Comparison of ENCODE assay signal across 8 mouse cellular contexts in the genomic region with DNA sequence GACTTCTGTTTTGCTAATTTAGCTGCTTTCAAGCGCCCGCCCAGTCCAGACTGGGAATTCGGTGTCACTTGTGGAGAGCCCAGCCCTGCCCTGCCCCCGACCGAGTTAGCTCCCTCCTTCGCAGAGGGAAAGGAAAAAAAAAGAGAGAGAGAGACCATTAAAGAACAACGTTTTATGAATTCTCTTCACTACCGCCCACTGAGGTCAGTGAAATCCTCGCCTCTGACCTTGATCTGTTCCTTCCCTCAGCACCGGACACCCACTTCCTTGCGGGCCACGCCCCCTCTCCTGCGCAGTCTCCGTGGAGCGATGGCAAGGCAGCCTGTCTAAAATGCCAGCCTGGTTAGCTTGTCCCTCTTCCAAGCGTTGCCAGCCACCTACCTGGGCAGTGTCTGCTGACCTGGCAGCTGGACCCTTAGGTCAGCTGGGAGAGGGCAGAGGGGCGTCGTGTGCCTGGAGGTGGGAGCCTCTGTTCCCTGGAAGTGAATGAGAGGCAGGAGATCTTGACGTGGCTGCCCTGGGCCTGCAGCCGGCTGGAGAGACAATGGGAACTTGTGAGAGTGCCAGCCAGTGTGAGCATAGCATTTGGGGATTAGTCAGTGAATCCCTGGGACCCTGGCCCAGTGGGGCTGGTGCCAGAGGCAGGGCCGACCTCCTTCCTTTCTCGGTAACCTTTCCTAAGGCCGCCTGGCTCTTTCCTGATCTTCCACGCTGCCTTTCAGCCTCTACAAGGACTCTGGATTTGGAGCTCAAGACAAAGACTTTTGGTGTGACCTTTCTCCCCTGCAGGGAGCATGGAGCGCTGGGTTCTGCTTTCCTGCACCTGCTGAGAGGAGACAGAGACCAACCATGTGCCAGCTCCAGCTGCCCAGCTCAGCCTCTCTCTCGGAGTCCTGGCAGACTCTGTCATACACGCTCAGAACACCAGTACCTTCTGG. TPM values are rescaled to one million over a fixed set of nuclear protein-coding genes. Genes with fewer than 3 reads are reported as not detected.
DNase-seq lines count a peak whose midpoint lies in the region; ATAC-seq lines count a peak whose summit lies in the region.

No protein-coding gene starts in this region.

- peak; percentile 75 for DNase-seq in embryo, embryonic 9.5 days (ENCODE audit: extremely low spot score)
- peak; percentile 97 for DNase-seq in heart, adult 11 months
- DNase-seq in liver, embryonic 13.5 days = no peak

- peak overlapping the region; percentile 64 for H3K4me3 ChIP-seq in megakaryocyte, embryonic 14.5 days (replicated peaks)
- H3K4me3 ChIP-seq in intestine, embryonic 16.5 days (ENCODE audit: low read length) = peak overlapping the region; percentile 34
- peak overlapping the region; percentile 27 for H3K4me3 ChIP-seq in liver, embryonic 13.5 days (replicated peaks)
- peak overlapping the region; percentile 34 for H3K4me3 ChIP-seq in neural tube, embryonic 13.5 days

- H3K9me3 ChIP-seq in megakaryocyte, embryonic 14.5 days = peaks cover 17% of the 10 kb centered on the region
- H3K9me3 ChIP-seq in intestine, embryonic 16.5 days (ENCODE audit: control insufficient read depth, low read length) = no peaks in the 10 kb centered on the region
- H3K9me3 ChIP-seq in liver, embryonic 13.5 days (replicated peaks) = no peaks in the 10 kb centered on the region
- H3K9me3 ChIP-seq in neural tube, embryonic 13.5 days = no peaks in the 10 kb centered on the region

- H3K27ac ChIP-seq in intestine, embryonic 16.5 days (ENCODE audit: low read length) = peak overlapping the region; percentile 78
- peak overlapping the region; percentile 8; the same call in 1 of the 2 replicates for H3K27ac ChIP-seq in liver, embryonic 13.5 days
- H3K27ac ChIP-seq in neural tube, embryonic 13.5 days (replicated peaks) = peak overlapping the region; percentile 80

- H3K4me2 ChIP-seq in intestine, embryonic 16.5 days (ENCODE audit: low read depth, low read length) = peak overlapping the region; percentile 81
- peak overlapping the region; percentile 48 for H3K4me2 ChIP-seq in liver, embryonic 13.5 days
- peak overlapping the region; percentile 71 for H3K4me2 ChIP-seq in neural tube, embryonic 13.5 days

- ATAC-seq in megakaryocyte, adult 5-6 weeks (ENCODE audit: poor library complexity, severe bottlenecking) = no peak
- ATAC-seq in intestine, embryonic 16.5 days = peak; percentile 12; the same call in 1 of the 2 replicates
- no peak; the same call in 1 of the 2 replicates for ATAC-seq in liver, embryonic 13.5 days (ENCODE audit: low read depth)
- peak; percentile 37; the same call in 1 of the 2 replicates for ATAC-seq in neural tube, embryonic 13.5 days (ENCODE audit: low read depth)
- ATAC-seq in megakaryocyte-erythroid progenitor cell, adult 5-6 weeks (replicated peaks; ENCODE audit: low FRiP score, low TSS enrichment, poor library complexity, severe bottlenecking) = no peak

- peaks cover 22% of the 10 kb centered on the region for H3K4me1 ChIP-seq in megakaryocyte, embryonic 14.5 days
- H3K4me1 ChIP-seq in intestine, embryonic 16.5 days (ENCODE audit: control insufficient read depth, insufficient read depth, low read length) = peaks cover 47% of the 10 kb centered on the region
- peaks cover 44% of the 10 kb centered on the region for H3K4me1 ChIP-seq in liver, embryonic 13.5 days (replicated peaks)
- peaks cover 51% of the 10 kb centered on the region for H3K4me1 ChIP-seq in neural tube, embryonic 13.5 days (replicated peaks)

- no peaks in the 10 kb centered on the region for H3K36me3 ChIP-seq in megakaryocyte, embryonic 14.5 days (replicated peaks; ENCODE audit: low read length)
- H3K36me3 ChIP-seq in intestine, embryonic 16.5 days (ENCODE audit: control insufficient read depth, insufficient read depth, low read length) = no peaks in the 10 kb centered on the region
- H3K36me3 ChIP-seq in liver, embryonic 13.5 days = no peaks in the 10 kb centered on the region
- H3K36me3 ChIP-seq in neural tube, embryonic 13.5 days = no peaks in the 10 kb centered on the region

- WGBS in intestine, embryonic 16.5 days = 19% methylated on average over 27 of the region's 27 CpGs
- 25% methylated on average over 27 of the region's 27 CpGs for whole genome bisulfite sequencing in liver, embryonic 13.5 days (ENCODE audit: insufficient replicate concordance)
- WGBS in neural tube, embryonic 13.5 days = 5% methylated on average over 27 of the region's 27 CpGs

- peak overlapping the region; percentile 55 for H3K9ac ChIP-seq in intestine, embryonic 16.5 days (ENCODE audit: low read depth, low read length)
- no peak overlapping the region for H3K9ac ChIP-seq in liver, embryonic 13.5 days
- peak overlapping the region; percentile 51 for H3K9ac ChIP-seq in neural tube, embryonic 13.5 days

- H3K27me3 ChIP-seq in megakaryocyte, embryonic 14.5 days (replicated peaks) = peaks cover 79% of the 10 kb centered on the region
- H3K27me3 ChIP-seq in intestine, embryonic 16.5 days (replicated peaks; ENCODE audit: control insufficient read depth, insufficient read depth, low read length) = no peaks in the 10 kb centered on the region
- H3K27me3 ChIP-seq in liver, embryonic 13.5 days = peaks cover 56% of the 10 kb centered on the region
- H3K27me3 ChIP-seq in neural tube, embryonic 13.5 days = peaks cover 33% of the 10 kb centered on the region

RNA-seq across cellular contexts. Expression of a gene that starts 51.9 kb away (rescaled TPM):
- polyA plus RNA-seq in megakaryocyte, embryonic 14.5 days (2012; ENCODE audit: insufficient read depth, low replicate concordance) = 47.0 and 97.4 TPM in 2 replicates
- 7.1 and 8.8 TPM in 2 replicates for total RNA-seq in megakaryocyte, adult 5-6 weeks (2015)
- total RNA-seq in megakaryocyte, adult 5-6 weeks (2017) = 1.1 and 2.2 TPM in 2 replicates
- polyA plus RNA-seq in intestine, embryonic 16.5 days (2015; fragmentation: Nextera tagmentation; extraction: Ambion mirVana) = 12.5 and 13.6 TPM in 2 replicates
- 3.8 and 3.9 TPM in 2 replicates for polyA plus RNA-seq in liver, embryonic 13.5 days (2015; fragmentation: Nextera tagmentation; extraction: Ambion mirVana)
- polyA plus RNA-seq in neural tube, embryonic 13.5 days (2015; fragmentation: Nextera tagmentation; extraction: Ambion mirVana) = 17.2 and 18.5 TPM in 2 replicates
- 10.4 and 23.6 TPM in 2 replicates for total RNA-seq in megakaryocyte-erythroid progenitor cell, adult 5-6 weeks (2014; fragmentation: Nextera tagmentation)
- total RNA-seq in megakaryocyte-erythroid progenitor cell, adult 5-6 weeks (2017) = 0.66 and 2.0 TPM in 2 replicates

Comparison
In these comparisons a context has a peak if more than half of its experiments do, and no peak if none do; other contexts are left out.
1. ATAC-seq: peak in intestine, embryonic 16.5 days (single experiment) and neural tube, embryonic 13.5 days (single experiment); none in megakaryocyte, adult 5-6 weeks (single experiment), liver, embryonic 13.5 days (single experiment) and megakaryocyte-erythroid progenitor cell, adult 5-6 weeks (single experiment).
2. H3K27ac ChIP-seq: peak in every context shown above with its lines; median percentile 80 in neural tube, embryonic 13.5 days; 78 in intestine, embryonic 16.5 days; 8 in liver, embryonic 13.5 days.
3. Peak in every context shown above with its lines, with median percentiles within 50 percentile points of each other: H3K4me3 ChIP-seq and H3K4me2 ChIP-seq.